Mouse (Mus musculus) embryonic fibroblast, embryonic 13.5 days (primary cell): ENCODE results near the gene Supt3.

ENCODE experiments used
- CTCF ChIP-seq: IDR thresholded peaks from 2 replicates; pipeline ENCODE4 v1.5.1; 2011; ENCODE audit warnings: mild to moderate bottlenecking, control low read depth, low read length, moderate library complexity, borderline replicate concordance; ENCODE audit not compliant: insufficient read depth
- POLR2A ChIP-seq: IDR thresholded peaks from 2 replicates; pipeline ENCODE4 v1.6.1; 2011; ENCODE audit warnings: low read depth, mild to moderate bottlenecking, control low read depth, low read length, moderate library complexity

- TF ChIP-seq CTCF (no peak), POLR2A (no peak)
Measured at GRCm38 (mm10) chr17:45160651-45161050, 383.7 kb downstream of the Supt3 start.
